Mouse (Mus musculus): ENCODE results near the gene Cadm4. TPM values are rescaled to one million over a fixed set of nuclear protein-coding genes. Genes with fewer than 3 reads are reported as not detected.

Gene Cadm4
- polyA plus RNA-seq, 1 experiment from 2014 or later = 5.0 TPM

GRCm38 (mm10) chr7:24528861-24529260 lies 47.0 kb downstream of the Cadm4 start:
- Histone ChIP-seq H3K27ac (replicated peaks) (no peak overlapping the region), H3K4me1 (peaks cover 42% of the 10 kb centered on the region), H3K9me3 (no peaks in the 10 kb centered on the region), H3K36me3 (replicated peaks) (peaks cover 13% of the 10 kb centered on the region), H3K27me3 (replicated peaks; ENCODE audit: low read depth, poor library complexity, severe bottlenecking) (peaks cover 20% of the 10 kb centered on the region), H3K4me3 (no peak overlapping the region)
- DNase-seq (ENCODE audit: low spot score) = no peak
- WGBS = 91% methylated on average over 11 of the region's 11 CpGs

- no peak for DNase-seq (ENCODE audit: low spot score)
- 64% methylated on average over 11 of the region's 11 CpGs for WGBS
- Histone ChIP-seq H3K4me3 (peak overlapping the region; percentile 77), H3K9me3 (no peaks in the 10 kb centered on the region), H3K27me3 (replicated peaks; ENCODE audit: low read depth, poor library complexity, severe bottlenecking) (peaks cover 27% of the 10 kb centered on the region), H3K4me1 (peaks cover 47% of the 10 kb centered on the region), H3K36me3 (replicated peaks) (peaks cover 21% of the 10 kb centered on the region), H3K27ac (replicated peaks) (peak overlapping the region; percentile 91)
Observed at GRCm38 (mm10) chr7:24529580-24529979, 47.8 kb downstream of the Cadm4 start.

- Histone ChIP-seq H3K27ac (replicated peaks) (peak within 1 kb of the TSS; percentile 91), H3K36me3 (replicated peaks) (peaks cover 28% of the 10 kb centered on the region), H3K4me1 (peaks cover 47% of the 10 kb centered on the region), H3K4me3 (peak within 1 kb of the TSS; percentile 77), H3K27me3 (replicated peaks; ENCODE audit: low read depth, poor library complexity, severe bottlenecking) (peaks cover 34% of the 10 kb centered on the region), H3K9me3 (no peaks in the 10 kb centered on the region)
- DNase-seq (ENCODE audit: low spot score) = peak; percentile 98
- WGBS = under 1% methylated on average over 44 of the region's 44 CpGs
Observed at GRCm38 (mm10) chr7:24530062-24530931, 48.5 kb downstream of the Cadm4 start, which contains the start of gene Irgq. Gene Irgq (plus strand): TSS chr7:24530689.

- H3K27ac ChIP-seq (replicated peaks) = peak overlapping the region; percentile 91
- WGBS = 2% methylated on average over 43 of the region's 43 CpGs
- H3K4me3 ChIP-seq = peak overlapping the region; percentile 77
- no peaks in the 10 kb centered on the region for H3K9me3 ChIP-seq
- peaks cover 46% of the 10 kb centered on the region for H3K4me1 ChIP-seq
- DNase-seq (ENCODE audit: low spot score) = peak; percentile 87
- peaks cover 38% of the 10 kb centered on the region for H3K27me3 ChIP-seq (replicated peaks; ENCODE audit: low read depth, poor library complexity, severe bottlenecking)
- peaks cover 39% of the 10 kb centered on the region for H3K36me3 ChIP-seq (replicated peaks)
Observed at GRCm38 (mm10) chr7:24531211-24531971, 49.6 kb downstream of the Cadm4 start.

GRCm38 (mm10) chr7:24533031-24533571 lies 51.3 kb downstream of the Cadm4 start:
- WGBS = 55% methylated on average over 28 of the region's 28 CpGs
- Histone ChIP-seq H3K4me1 (peaks cover 40% of the 10 kb centered on the region), H3K4me3 (peak overlapping the region; percentile 39), H3K9me3 (no peaks in the 10 kb centered on the region), H3K36me3 (replicated peaks) (peaks cover 41% of the 10 kb centered on the region), H3K27ac (replicated peaks) (no peak overlapping the region), H3K27me3 (replicated peaks; ENCODE audit: low read depth, poor library complexity, severe bottlenecking) (peaks cover 38% of the 10 kb centered on the region)
- peak; percentile 26 for DNase-seq (ENCODE audit: low spot score)

- no peak overlapping the region for H3K27ac ChIP-seq (replicated peaks)
- 19% methylated on average over 42 of the region's 42 CpGs for WGBS
- peak overlapping the region; percentile 39 for H3K4me3 ChIP-seq
Observed at GRCm38 (mm10) chr7:24533806-24534205, 52.0 kb downstream of the Cadm4 start.

GRCm38 (mm10) chr7:24534301-24534700 lies 52.5 kb downstream of the Cadm4 start:
- H3K4me3 ChIP-seq = peak overlapping the region; percentile 39
- peaks cover 38% of the 10 kb centered on the region for H3K27me3 ChIP-seq (replicated peaks; ENCODE audit: low read depth, poor library complexity, severe bottlenecking)
- H3K9me3 ChIP-seq = peaks cover 4% of the 10 kb centered on the region; the same call in 1 of the 2 replicates
- 25% methylated on average over 19 of the region's 19 CpGs for WGBS
- H3K27ac ChIP-seq (replicated peaks) = no peak overlapping the region
- peaks cover 37% of the 10 kb centered on the region for H3K4me1 ChIP-seq
- H3K36me3 ChIP-seq (replicated peaks) = peaks cover 41% of the 10 kb centered on the region
- peak; percentile 32 for DNase-seq (ENCODE audit: low spot score)

More at GRCm38 (mm10) chr7:24533806-24534205, 52.0 kb downstream of the Cadm4 start:
- Histone ChIP-seq H3K27me3 (replicated peaks; ENCODE audit: low read depth, poor library complexity, severe bottlenecking) (peaks cover 38% of the 10 kb centered on the region), H3K36me3 (replicated peaks) (peaks cover 41% of the 10 kb centered on the region), H3K4me1 (peaks cover 40% of the 10 kb centered on the region), H3K9me3 (peaks cover 2% of the 10 kb centered on the region; the same call in 1 of the 2 replicates)
- no peak for DNase-seq (ENCODE audit: low spot score)

GRCm38 (mm10) chr7:24537081-24537480 lies 55.3 kb downstream of the Cadm4 start:
- DNase-seq (ENCODE audit: low spot score) = no peak
- Histone ChIP-seq H3K4me1 (peaks cover 19% of the 10 kb centered on the region), H3K9me3 (peaks cover 4% of the 10 kb centered on the region; the same call in 1 of the 2 replicates), H3K27me3 (replicated peaks; ENCODE audit: low read depth, poor library complexity, severe bottlenecking) (peaks cover 36% of the 10 kb centered on the region), H3K27ac (replicated peaks) (no peak overlapping the region), H3K36me3 (replicated peaks) (peaks cover 41% of the 10 kb centered on the region), H3K4me3 (no peak overlapping the region)
- WGBS = 88% methylated on average over 4 of the region's 4 CpGs

- Histone ChIP-seq H3K9me3 (peaks cover 4% of the 10 kb centered on the region; the same call in 1 of the 2 replicates), H3K27ac (replicated peaks) (no peak overlapping the region), H3K27me3 (replicated peaks; ENCODE audit: low read depth, poor library complexity, severe bottlenecking) (peaks cover 31% of the 10 kb centered on the region), H3K4me3 (no peak overlapping the region), H3K4me1 (peaks cover 14% of the 10 kb centered on the region), H3K36me3 (replicated peaks) (peaks cover 38% of the 10 kb centered on the region)
- WGBS = 79% methylated on average over 5 of the region's 5 CpGs
- no peak for DNase-seq (ENCODE audit: low spot score)
Observed at GRCm38 (mm10) chr7:24537591-24537990, 55.8 kb downstream of the Cadm4 start.

- no peak overlapping the region for H3K4me3 ChIP-seq
- peaks cover 4% of the 10 kb centered on the region; the same call in 1 of the 2 replicates for H3K9me3 ChIP-seq
- H3K27ac ChIP-seq (replicated peaks) = no peak overlapping the region
- peaks cover 25% of the 10 kb centered on the region for H3K27me3 ChIP-seq (replicated peaks; ENCODE audit: low read depth, poor library complexity, severe bottlenecking)
- peaks cover 35% of the 10 kb centered on the region for H3K36me3 ChIP-seq (replicated peaks)
- 53% methylated on average over 5 of the region's 5 CpGs for WGBS
- DNase-seq (ENCODE audit: low spot score) = no peak
- peaks cover 13% of the 10 kb centered on the region for H3K4me1 ChIP-seq
Observed at GRCm38 (mm10) chr7:24538154-24538553, 56.3 kb downstream of the Cadm4 start.

GRCm38 (mm10) chr7:24538701-24539100 lies 56.9 kb downstream of the Cadm4 start:
- DNase-seq (ENCODE audit: low spot score) = no peak
- H3K4me1 ChIP-seq = peaks cover 7% of the 10 kb centered on the region
- peaks cover 29% of the 10 kb centered on the region for H3K36me3 ChIP-seq (replicated peaks)
- peaks cover 20% of the 10 kb centered on the region for H3K27me3 ChIP-seq (replicated peaks; ENCODE audit: low read depth, poor library complexity, severe bottlenecking)
- H3K27ac ChIP-seq (replicated peaks) = no peak overlapping the region
- WGBS = 74% methylated on average over 5 of the region's 5 CpGs
- H3K9me3 ChIP-seq = peaks cover 4% of the 10 kb centered on the region; the same call in 1 of the 2 replicates
- no peak overlapping the region for H3K4me3 ChIP-seq

GRCm38 (mm10) chr7:24539686-24540085 lies 57.9 kb downstream of the Cadm4 start:
- H3K27me3 ChIP-seq (replicated peaks; ENCODE audit: low read depth, poor library complexity, severe bottlenecking) = peaks cover 10% of the 10 kb centered on the region
- no peak for DNase-seq (ENCODE audit: low spot score)
- WGBS = 92% methylated on average over 4 of the region's 4 CpGs
- no peaks in the 10 kb centered on the region for H3K4me1 ChIP-seq
- H3K9me3 ChIP-seq = peaks cover 4% of the 10 kb centered on the region; the same call in 1 of the 2 replicates
- H3K4me3 ChIP-seq = no peak overlapping the region
- H3K27ac ChIP-seq (replicated peaks) = no peak overlapping the region
- peaks cover 19% of the 10 kb centered on the region for H3K36me3 ChIP-seq (replicated peaks)

Measured in embryonic facial prominence, embryonic 10.5 days (tissue).